Mouse (Mus musculus): ENCODE data around the gene Utp11.

Gene Utp11

GRCm38 (mm10) chr4:124672347-124673320, 20.8 kb downstream of the Utp11 start:
- peak in 1 of 2 experiments; percentile 35 for DNase-seq (ENCODE audit: low spot score in 2 of 2)

DNA sequence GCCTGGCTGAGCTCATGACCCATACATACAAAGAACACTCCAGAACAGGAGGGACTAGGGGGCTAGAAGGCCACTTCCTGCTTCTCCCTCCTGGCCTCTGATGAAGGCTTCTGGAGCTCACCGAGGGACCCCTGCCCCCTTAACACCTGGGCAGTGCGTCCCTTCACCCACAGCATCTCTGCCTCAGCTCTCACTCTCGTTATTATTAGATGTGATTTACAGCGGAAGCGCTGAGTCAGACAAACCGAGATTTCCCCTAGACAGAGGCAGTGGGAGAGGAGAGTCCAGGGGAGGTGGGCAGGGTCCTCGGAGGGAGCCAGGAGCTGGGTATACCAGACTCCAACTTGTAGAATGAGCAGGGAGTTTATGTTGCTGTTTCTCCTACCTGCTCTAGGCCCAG, 21.8 kb downstream of the Utp11 start:
- DNase-seq (ENCODE audit: low spot score in 2 of 2): no peak

DNA sequence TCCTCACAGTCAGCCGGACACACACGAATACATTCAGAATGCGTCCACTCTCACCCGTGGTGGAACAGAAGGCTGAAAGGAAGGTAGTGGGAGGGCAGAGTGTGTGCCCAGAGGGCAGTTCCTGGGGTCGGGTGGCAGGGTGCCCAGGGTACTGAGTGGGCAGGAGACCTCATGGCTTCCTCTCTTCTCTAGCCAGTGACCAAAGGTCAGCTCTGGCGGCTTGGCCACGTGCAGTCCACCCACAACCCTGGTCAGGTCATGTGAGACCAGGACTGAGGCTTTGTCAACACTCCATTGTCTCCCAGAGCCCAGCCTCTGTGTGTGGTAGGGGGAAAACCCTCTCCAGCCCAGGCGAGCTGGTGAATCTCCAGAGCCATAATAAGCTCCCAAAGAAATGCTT, 23.2 kb downstream of the Utp11 start:
- DNase-seq (ENCODE audit: low spot score in 2 of 2): no peak

DNA sequence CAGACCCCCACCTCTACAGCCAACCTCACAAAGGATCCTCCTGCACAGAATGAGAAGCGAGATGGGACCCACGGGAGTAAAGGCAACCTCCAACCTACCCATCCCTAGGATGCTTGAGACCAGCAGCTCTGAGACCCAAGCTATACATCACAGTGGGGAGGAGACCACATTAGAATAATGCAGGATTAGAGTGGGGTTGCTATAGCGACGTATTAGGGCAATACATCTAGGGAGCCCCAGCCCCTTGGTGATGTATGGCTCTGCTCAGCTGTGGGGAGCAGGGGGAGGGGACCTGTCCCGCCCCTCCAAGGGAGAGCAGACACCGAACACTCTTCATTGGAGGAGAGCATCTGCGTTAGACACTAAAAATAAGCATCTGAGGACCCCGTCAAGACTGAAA, 25.3 kb downstream of the Utp11 start:
- DNase-seq (ENCODE audit: low spot score in 2 of 2): no peak

- DNase-seq (ENCODE audit: low spot score in 2 of 2): no peak
Observed at GRCm38 (mm10) chr4:124667476-124668033, 25.8 kb downstream of the Utp11 start.

GRCm38 (mm10) chr4:124664604-124665003, 28.8 kb downstream of the Utp11 start:
- no peak for DNase-seq (ENCODE audit: low spot score in 2 of 2)

DNA sequence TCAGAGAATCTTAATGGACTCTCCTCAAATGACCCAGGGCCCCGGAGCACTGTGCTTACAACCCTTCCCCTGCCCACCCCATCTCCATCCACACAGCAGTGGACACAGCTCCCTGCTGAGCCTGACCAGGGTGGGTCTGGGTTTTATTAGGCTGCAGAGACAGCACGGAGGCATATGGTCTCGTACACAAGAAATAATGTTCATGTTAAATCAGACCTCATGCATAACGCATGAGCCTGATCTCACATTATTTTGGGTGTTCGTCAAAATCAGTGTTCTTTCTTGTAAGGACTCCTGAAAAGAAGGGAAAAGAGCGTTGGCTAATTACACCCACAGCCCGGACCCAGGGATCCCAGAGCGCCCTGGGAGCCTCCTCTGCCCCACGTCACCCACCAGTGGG, 29.2 kb downstream of the Utp11 start:
- peak in 1 of 2 experiments; percentile 20 for DNase-seq (ENCODE audit: low spot score in 2 of 2)

DNA sequence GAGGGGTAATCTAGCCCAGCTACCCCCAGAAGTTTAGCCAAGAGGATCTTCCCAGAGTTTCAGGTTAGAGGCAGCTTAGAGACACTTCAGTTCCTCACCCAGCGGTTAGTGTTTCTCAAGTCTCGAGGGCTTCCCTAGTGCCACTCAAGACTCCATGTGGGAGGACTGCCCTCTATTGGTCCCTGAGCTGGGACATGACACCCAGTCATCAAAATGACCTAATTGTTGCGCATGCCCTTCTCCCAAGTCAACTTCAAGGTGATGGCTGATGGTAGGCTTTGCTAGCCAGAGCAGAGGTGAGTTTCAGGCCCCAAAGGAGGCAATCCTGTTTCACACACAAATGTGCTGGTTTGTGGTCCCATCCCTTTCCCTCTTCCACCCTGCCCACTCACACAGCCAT, 30.4 kb downstream of the Utp11 start:
- DNase-seq (ENCODE audit: low spot score in 2 of 2): peak in 1 of 2 experiments; percentile 22

DNA sequence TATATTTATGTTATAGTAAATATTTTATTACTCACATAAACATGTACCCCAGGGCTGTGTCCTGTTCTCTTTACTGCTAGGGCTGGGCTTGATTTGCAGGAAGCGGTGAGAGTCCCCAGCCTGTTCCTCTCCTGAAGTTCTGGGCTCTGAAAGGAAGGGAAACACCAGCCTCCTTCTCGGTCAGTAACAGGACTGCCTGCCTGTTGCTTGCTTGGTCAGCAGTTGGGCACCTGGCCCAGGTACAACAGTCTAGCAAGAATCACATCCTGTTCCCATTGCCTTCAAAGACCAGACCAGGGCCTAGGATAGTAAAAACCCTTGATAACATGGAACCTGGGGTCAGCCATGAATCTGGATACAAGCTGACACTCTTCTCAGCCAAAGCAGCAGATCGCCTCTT, 32.8 kb downstream of the Utp11 start:
- DNase-seq (ENCODE audit: low spot score in 2 of 2): no peak

- DNase-seq (ENCODE audit: low spot score in 2 of 2): no peak
Observed at GRCm38 (mm10) chr4:124659251-124660217, 33.9 kb downstream of the Utp11 start.

- DNase-seq (ENCODE audit: low spot score in 2 of 2): peak in 1 of 2 experiments; percentile 26
Observed at GRCm38 (mm10) chr4:124658412-124658851, 35.0 kb downstream of the Utp11 start.

DNA sequence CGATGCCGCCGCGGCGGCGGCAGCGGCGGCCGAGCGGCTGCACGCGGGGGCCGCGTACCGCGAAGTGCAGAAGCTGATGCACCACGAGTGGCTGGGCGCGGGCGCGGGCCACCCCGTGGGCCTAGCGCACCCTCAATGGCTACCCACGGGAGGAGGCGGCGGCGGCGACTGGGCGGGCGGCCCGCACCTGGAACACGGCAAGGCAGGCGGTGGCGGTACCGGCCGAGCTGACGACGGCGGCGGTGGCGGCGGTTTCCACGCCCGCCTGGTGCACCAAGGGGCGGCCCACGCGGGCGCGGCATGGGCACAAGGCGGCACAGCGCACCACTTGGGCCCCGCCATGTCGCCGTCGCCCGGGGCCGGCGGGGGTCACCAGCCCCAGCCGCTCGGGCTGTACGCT, 35.6 kb downstream of the Utp11 start:
- DNase-seq (ENCODE audit: low spot score in 2 of 2): no peak

- DNase-seq (ENCODE audit: low spot score in 2 of 2): peak; percentile 83 to 86
Observed at GRCm38 (mm10) chr4:124656854-124657650, 36.3 kb downstream of the Utp11 start.

DNA sequence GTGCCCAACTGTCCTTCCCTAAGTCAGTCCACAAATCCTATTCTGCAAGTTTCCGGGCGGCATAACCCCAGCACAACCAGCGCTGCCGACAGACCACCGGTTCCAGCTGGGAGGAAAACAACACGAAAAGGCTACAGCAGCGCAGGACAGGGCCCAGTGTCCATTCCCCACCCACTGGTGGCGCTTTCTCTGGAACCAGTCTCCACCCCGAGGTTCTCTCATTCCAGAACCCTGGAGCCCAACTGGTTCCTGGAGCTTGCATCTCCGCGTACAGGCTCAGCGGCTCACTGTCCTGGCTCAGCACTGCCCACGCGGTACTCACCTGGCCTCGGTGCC, 36.9 kb downstream of the Utp11 start, which contains the start of gene Pou3f1:
TSS of gene Pou3f1 (plus strand) at position 290 of the 336 bp plus-strand sequence.
- DNase-seq (ENCODE audit: low spot score in 2 of 2): peak in 1 of 2 experiments; percentile 19

GRCm38 (mm10) chr4:124652886-124653285, 40.5 kb downstream of the Utp11 start:
- DNase-seq (ENCODE audit: low spot score in 2 of 2): no peak

DNA sequence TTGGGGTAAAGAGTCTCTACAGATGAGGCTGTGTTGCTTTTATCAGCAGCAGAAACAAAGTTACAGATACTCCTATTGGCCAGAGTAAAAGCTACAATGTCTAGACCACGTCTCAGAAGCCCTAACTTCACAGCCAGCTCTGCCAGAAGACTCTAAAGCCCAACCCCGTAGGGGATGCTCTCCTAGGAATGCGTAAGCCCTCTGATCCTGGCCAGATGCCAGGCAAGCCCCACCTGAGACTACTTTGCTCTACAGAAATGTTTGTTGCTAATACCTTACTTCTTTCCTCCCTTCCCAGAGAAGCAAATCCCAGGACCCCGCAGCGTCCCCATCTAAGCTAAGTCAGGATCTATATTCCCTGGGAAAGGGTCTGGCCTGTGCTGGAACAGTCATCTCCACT, 45.5 kb downstream of the Utp11 start:
- no peak for DNase-seq (ENCODE audit: low spot score in 2 of 2)

DNA sequence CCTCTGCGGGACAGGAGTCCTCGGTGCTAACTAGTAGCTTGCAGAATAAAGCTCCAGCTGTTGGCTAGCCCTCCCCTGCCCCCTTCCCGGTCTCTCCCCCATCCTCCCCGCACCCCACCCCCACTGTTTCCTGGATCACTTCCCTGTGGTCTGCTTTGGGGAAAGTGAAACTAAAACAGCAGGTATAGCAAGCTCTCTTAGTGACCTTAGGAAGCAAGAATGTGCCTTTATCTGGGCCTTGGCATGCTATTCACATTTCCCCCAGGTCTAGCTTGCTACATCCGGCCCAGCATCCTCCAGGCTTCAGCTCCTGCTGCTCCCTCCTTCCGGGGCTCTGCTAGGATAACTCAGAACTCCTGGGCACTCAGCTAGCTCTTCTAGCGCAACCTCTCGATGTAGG, 46.8 kb downstream of the Utp11 start:
- DNase-seq (ENCODE audit: low spot score in 2 of 2): no peak

GRCm38 (mm10) chr4:124644974-124645433, 48.4 kb downstream of the Utp11 start:
- DNase-seq (ENCODE audit: low spot score in 2 of 2): no peak

DNA sequence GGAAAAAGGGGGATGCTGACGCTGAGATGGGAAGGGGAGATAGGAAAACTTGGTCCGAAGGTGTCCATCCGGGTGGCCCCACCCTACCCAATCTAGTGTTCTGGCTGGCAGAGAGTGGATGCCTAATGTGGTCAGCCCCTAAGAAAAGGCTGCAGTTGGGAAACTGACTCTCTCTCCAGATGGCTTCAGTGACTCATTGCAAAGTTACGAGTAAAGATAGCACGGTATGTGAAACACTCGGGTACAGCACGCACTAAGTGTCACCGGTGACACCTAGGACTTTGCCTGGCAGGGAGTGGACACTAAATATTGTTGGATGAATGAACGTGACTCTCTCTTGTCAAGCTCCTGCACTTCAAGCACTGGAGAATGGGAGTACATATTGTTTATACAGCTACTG, 49.5 kb downstream of the Utp11 start:
- no peak for DNase-seq (ENCODE audit: low spot score in 2 of 2)

- DNase-seq (ENCODE audit: low spot score in 2 of 2): no peak
Observed at GRCm38 (mm10) chr4:124639715-124640114, 53.7 kb downstream of the Utp11 start.

DNA sequence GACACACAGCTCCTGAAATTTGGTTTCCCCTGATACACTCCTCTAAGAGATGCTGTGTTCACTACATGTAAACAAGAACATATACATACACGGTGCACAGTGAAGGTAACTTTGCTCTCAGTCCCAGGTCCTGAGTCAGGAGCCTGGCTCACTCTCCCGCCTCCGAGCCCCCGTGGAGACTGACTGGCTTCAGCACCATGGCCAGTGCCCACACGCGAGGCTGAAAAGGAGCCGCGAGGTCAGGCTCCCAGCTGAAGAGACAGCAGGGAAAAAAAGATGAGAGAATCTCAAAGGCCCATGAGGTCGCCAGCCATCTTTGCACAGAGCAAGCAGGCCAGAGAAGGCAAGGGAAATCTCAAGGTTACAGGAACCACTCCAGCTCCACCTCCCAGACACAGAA, 60.1 kb downstream of the Utp11 start:
- DNase-seq (ENCODE audit: low spot score in 2 of 2): no peak

All from frontal cortex, postnatal 36 days (tissue).